Mouse (Mus musculus): ENCODE results near the gene Gpld1. TPM values are rescaled to one million over a fixed set of nuclear protein-coding genes. Genes with fewer than 3 reads are reported as not detected.

Gpld1 gene
- polyA plus RNA-seq, 1 experiment, result 0.04 TPM

DNA sequence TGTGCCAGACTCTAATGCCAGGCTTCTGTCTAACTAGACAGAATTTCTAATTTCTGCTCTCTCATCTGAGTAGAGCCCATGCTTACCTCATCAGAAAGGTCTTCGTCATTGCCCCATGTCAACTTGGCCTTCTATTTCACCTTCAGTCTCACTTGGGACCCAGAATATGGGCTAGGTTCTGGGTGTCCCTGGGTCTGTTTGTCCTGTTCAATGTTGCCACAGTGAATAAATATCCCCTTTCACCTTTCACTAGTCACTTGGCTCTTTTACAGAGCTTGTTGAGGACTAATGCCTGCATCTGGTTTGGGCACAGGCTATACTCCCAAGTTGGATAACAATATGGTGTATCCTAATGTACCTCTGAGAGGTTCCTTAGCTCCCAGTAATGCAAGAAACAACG, 96.5 kb downstream of the Gpld1 start:
- no peak overlapping the region for H3K4me2 ChIP-seq (ENCODE audit: low read depth)
- no peaks in the 10 kb centered on the region for H3K36me3 ChIP-seq (ENCODE audit: control insufficient read depth, insufficient read depth)
- no peaks in the 10 kb centered on the region for H3K79me2 ChIP-seq (ENCODE audit: control insufficient read depth, insufficient read depth)
- no peaks in the 10 kb centered on the region for H3K27me3 ChIP-seq (ENCODE audit: control insufficient read depth, insufficient read depth, insufficient read length)
- H3ac ChIP-seq (ENCODE audit: control insufficient read depth, insufficient read length), result no peak overlapping the region
- H3K4me3 ChIP-seq, result no peak overlapping the region
- no peak for TF ChIP-seq POLR2AphosphoS2 (IDR thresholded peaks at IDR 0.05; ENCODE audit: insufficient read length, low read depth)
- no peak for TF ChIP-seq POLR2A (IDR thresholded peaks at IDR 0.05; ENCODE audit: insufficient read length, low read depth)
- TF ChIP-seq TCF12 (IDR thresholded peaks at IDR 0.05; ENCODE audit: insufficient read depth, poor library complexity, severe bottlenecking), result no peak
- TF ChIP-seq MYOD1 (IDR thresholded peaks at IDR 0.05; ENCODE audit: control insufficient read depth in 1 of 3, insufficient read length in 2 of 3, low read depth in 2 of 3), result no peak
- TF ChIP-seq SRF (IDR thresholded peaks at IDR 0.05; ENCODE audit: control insufficient read depth, insufficient read length, low read depth), result no peak
- no peak for TF ChIP-seq MYOG (IDR thresholded peaks at IDR 0.05; ENCODE audit: control insufficient read depth in 1 of 3, insufficient read depth in 1 of 3, insufficient read length in 2 of 3, low read depth in 2 of 3)
- no peak for TF ChIP-seq MAX (IDR thresholded peaks at IDR 0.05; ENCODE audit: low read depth)
- TF ChIP-seq REST (IDR thresholded peaks at IDR 0.05; ENCODE audit: insufficient read depth, insufficient read length), result no peak
- TF ChIP-seq TCF3 (IDR thresholded peaks at IDR 0.05; ENCODE audit: insufficient read length, low read depth), result no peak
- no peak for TF ChIP-seq USF1 (IDR thresholded peaks at IDR 0.05; ENCODE audit: low read depth)
- no peak for TF ChIP-seq CEBPB (IDR thresholded peaks at IDR 0.05; ENCODE audit: insufficient read depth, poor library complexity, severe bottlenecking)
- TF ChIP-seq E2F4 (IDR thresholded peaks at IDR 0.05; ENCODE audit: insufficient read depth), result no peak

Other genes with a start within 250 kb of the Gpld1 start
- 0.07 TPM for gene Armh2, start 201.9 kb upstream of the Gpld1 start, polyA plus RNA-seq (2012; fragmentation: generic; extraction: Trizol)
- 10.8 TPM for gene Gmnn, start 181.2 kb upstream of the Gpld1 start, polyA plus RNA-seq (2012; fragmentation: generic; extraction: Trizol)
- 27.3 TPM for gene BC005537, start 141.5 kb upstream of the Gpld1 start, polyA plus RNA-seq (2012; fragmentation: generic; extraction: Trizol)
- gene Acot13, start 111.6 kb upstream of the Gpld1 start, polyA plus RNA-seq (2012; fragmentation: generic; extraction: Trizol), result 67.1 TPM
- gene Tdp2, start 111.5 kb upstream of the Gpld1 start, polyA plus RNA-seq (2012; fragmentation: generic; extraction: Trizol), result 5.4 TPM
- not detected for gene D130043K22Rik, start 98.0 kb upstream of the Gpld1 start, polyA plus RNA-seq (2012; fragmentation: generic; extraction: Trizol)
- 0.54 TPM for gene Aldh5a1, start 5.5 kb upstream of the Gpld1 start, polyA plus RNA-seq (2012; fragmentation: generic; extraction: Trizol)
- gene Mrs2, start 77.2 kb downstream of the Gpld1 start, polyA plus RNA-seq (2012; fragmentation: generic; extraction: Trizol), result 12.7 TPM
- 0.05 TPM for gene Dcdc2a, start 112.9 kb downstream of the Gpld1 start, polyA plus RNA-seq (2012; fragmentation: generic; extraction: Trizol)